Mouse (Mus musculus): ENCODE measurements around the gene Tgfbrap1. TPM values are rescaled to one million over a fixed set of nuclear protein-coding genes. Genes with fewer than 3 reads are reported as not detected.
"Not testable (repeated sequence)": the region's sequence is repeated elsewhere in the genome, so short reads cannot be mapped to it uniquely, and the experiment has no call there.

Tgfbrap1 gene
- total RNA-seq, 2 experiments from 2014 or later: 30.7 to 31.4 TPM

GRCm38 (mm10) chr1:43042271-43042670 is 56.2 kb downstream of the Tgfbrap1 start:
- no peak for DNase-seq (ENCODE audit: low spot score in 2 of 2)

- no peak for DNase-seq (ENCODE audit: low spot score in 2 of 2)
Measured at GRCm38 (mm10) chr1:43036014-43036413, 62.4 kb downstream of the Tgfbrap1 start.

- not testable (repeated sequence) for DNase-seq (ENCODE audit: low spot score in 2 of 2)
Measured at GRCm38 (mm10) chr1:43015153-43015685, 83.2 kb downstream of the Tgfbrap1 start.

- DNase-seq (ENCODE audit: low spot score in 2 of 2): no peak
Measured at GRCm38 (mm10) chr1:43010461-43010860, 88.0 kb downstream of the Tgfbrap1 start.

- no peak for DNase-seq (ENCODE audit: low spot score in 2 of 2)
Measured at GRCm38 (mm10) chr1:43006524-43006923, 91.9 kb downstream of the Tgfbrap1 start.

- DNase-seq (ENCODE audit: low spot score in 2 of 2): no peak
Measured at GRCm38 (mm10) chr1:43006051-43006514, 92.4 kb downstream of the Tgfbrap1 start.

Small RNA genes within 50 kb of the gene (microRNA-seq; reads per million reads assigned to microRNA genes)
- gene Gm24001: not detected

Other genes with a start within 250 kb of the Tgfbrap1 start
- 10 to 100 TPM; 81.4 to 82.0 TPM for gene Mrps9, start 247.4 kb downstream of the Tgfbrap1 start, total RNA-seq (2021)
- 1 to 10 TPM; 2.7 to 7.1 TPM for gene Gpr45, start 145.8 kb downstream of the Tgfbrap1 start, total RNA-seq (2021)
- gene AI597479, start 73 bp upstream of the Tgfbrap1 start, total RNA-seq (2021): 10 to 100 TPM; 19.5 to 20.4 TPM
- 10 to 100 TPM; 31.3 to 36.9 TPM for gene Fhl2, start 98.3 kb upstream of the Tgfbrap1 start, total RNA-seq (2021)